Mouse (Mus musculus): ENCODE results near the gene Exosc2. TPM values are rescaled to one million over a fixed set of nuclear protein-coding genes. Genes with fewer than 3 reads are reported as not detected.

Exosc2 gene
- 10 to 100 TPM; 55.5 to 69.7 TPM for total RNA-seq (2023)

DNA sequence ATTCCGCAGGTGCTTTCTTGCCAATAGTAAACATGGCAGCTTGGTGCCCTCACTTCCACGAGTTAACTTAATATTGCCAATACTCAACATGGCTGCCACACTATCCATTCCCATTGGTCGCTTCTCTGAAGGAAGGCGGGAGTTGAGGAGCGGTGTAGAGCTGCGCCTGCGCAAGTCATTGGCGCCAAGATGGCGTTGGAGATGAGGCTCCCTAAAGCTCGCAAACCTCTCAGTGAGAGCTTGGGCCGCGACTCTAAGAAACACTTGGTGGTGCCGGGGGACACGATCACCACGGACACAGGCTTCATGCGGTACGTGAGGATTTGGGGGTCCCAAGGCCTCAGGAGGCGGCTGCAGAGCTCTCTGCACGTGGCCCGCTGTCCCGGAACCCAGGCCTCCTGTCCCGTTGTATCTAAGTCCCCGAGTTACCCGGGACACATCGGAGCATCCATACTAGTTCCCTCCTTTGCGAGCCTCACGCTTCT is at the start of gene Exosc2:
TSS of gene Exosc2 (plus strand) at position 165 of the 485 bp plus-strand sequence.

DNA sequence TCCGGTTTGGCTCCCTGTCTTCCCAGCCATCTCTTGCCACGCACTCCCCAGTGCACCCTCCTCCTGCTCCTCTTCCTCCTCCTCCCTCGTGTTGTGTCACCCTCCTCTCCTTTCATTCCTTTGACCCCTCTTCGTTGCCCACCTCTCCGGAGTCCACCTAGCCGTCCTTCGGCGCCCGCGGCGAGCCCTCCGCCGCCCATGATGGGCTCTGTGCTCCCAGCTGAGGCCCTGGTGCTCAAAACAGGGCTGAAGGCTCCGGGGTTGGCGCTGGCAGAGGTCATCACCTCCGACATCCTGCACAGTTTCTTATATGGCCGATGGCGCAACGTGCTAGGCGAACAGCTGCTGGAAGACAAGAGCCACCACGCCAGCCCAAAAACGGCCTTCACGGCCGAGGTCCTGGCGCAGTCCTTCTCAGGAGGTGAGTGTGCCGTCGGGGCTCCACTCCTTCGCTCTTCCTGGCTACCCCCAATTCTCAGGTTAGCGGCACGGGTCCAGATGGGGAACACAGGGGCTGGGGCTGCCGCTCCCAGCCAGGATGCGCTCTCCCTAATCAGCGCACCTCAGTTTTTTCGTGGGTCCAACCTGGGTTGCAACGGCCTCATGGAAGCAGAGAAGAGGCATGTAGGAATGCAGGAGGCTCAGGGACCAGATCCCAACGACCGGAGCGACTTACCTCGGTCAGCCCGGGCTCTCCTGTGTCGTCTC is 30.5 kb upstream of the Exosc2 start, which contains the start of gene Prdm12:
TSS of gene Prdm12 (plus strand) at position 137 of the 708 bp plus-strand sequence.

DNA sequence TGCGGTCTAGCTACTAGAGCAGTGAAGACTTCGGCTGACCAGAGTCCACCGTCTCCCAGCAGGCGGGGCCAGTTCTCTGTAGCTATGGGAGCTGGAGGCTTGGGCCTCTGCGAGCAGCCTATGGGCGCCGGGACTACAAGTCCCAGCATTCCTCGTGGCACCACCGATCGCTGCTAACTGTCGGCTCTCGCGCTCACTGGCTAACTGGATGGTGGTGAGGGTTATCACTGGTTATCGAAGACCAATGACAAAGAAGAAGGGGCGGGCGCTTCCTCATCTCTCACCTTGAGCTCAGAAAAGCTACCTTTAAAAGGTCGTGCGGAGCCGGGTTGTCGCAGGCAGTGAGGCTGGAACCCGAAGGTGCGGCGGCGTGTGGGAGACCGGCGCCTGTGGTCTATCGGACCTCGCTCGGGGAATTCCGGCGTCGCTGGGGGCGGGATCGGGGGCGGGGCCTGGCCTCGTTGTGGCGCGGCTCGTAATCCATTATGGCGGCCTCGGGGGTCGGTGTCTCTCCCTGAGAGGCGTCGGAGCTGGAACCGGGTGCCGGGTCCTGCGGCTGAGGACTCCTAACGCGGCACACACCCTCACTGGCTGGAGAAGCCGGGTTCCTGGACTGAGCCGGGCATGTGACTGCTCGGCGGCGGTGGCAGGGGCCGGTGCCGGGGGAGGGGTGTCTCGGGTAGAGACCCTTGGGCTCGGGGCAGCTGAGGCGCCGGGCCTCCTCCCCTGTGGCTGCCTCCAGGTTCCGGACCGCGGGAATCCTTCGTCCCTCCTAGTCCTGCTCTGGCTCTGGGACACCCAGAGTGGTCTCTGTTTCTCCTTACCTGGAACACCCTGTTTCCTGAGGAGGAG is 17.8 kb downstream of the Exosc2 start, which contains the start of gene Abl1:
TSS of gene Abl1 (plus strand) at position 303 of the 852 bp plus-strand sequence.

Other genes starting within 250 kb of the Exosc2 start
- gene Ass1, start 200.5 kb upstream of the Exosc2 start, total RNA-seq (2023) = 100 to 1,000 TPM in 1 of 2 experiments, 10 to 100 TPM in 1; 95.8 to 108 TPM
- gene Fubp3, start 98.1 kb upstream of the Exosc2 start, total RNA-seq (2023) = 10 to 100 TPM; 21.6 to 22.2 TPM
- gene Prdm12, start 30.7 kb upstream of the Exosc2 start, total RNA-seq (2023) = not detected
- 10 to 100 TPM; 75.6 to 77.1 TPM for gene Abl1, start 17.7 kb downstream of the Exosc2 start, total RNA-seq (2023)
- gene Qrfp, start 139.9 kb downstream of the Exosc2 start, total RNA-seq (2023) = 1 to 10 TPM; 1.5 to 1.8 TPM
- gene Fibcd1, start 175.3 kb downstream of the Exosc2 start, total RNA-seq (2023) = under 1 TPM; 0.32 to 0.44 TPM
- under 1 TPM in 1 of 2 experiments, not detected in 1; 0.15 TPM for gene Lamc3, start 216.6 kb downstream of the Exosc2 start, total RNA-seq (2023)